Mouse (Mus musculus) limb, embryonic 13.5 days (tissue): ENCODE measurements at regions not wholly inside any gene's neighbourhood (a gene's known extent, or its start where the extent isn't known, plus 50 kb on each side); places are given as distances from the start of the nearest gene placed in this dataset.

Experiments
- ATAC-seq: fragments of 200-750 bp; cut with Nextera tagmentation; 2 replicates; pipeline ENCODE4 v1.8.0; 2017; ENCODE audit warnings: low read depth, moderate number of reproducible peaks, moderate TSS enrichment; ENCODE audit not compliant: low FRiP score
- H3K27ac ChIP-seq: fragments of 300-500 bp; sonication (generic); 2 replicates; pipeline ENCODE4 v1.5.1; 2015; ENCODE audit warnings: inconsistent platforms, mild to moderate bottlenecking, moderate library complexity
- H3K27me3 ChIP-seq: fragments of 300-500 bp; sonication (generic); 2 replicates; pipeline ENCODE4 v1.6.1; 2015; ENCODE audit warnings: mild to moderate bottlenecking, inconsistent platforms
- H3K36me3 ChIP-seq: fragments of 300-500 bp; sonication (generic); 2 replicates; pipeline ENCODE4 v1.6.1; 2015; ENCODE audit warnings: inconsistent platforms, mild to moderate bottlenecking, moderate library complexity
- H3K4me1 ChIP-seq: fragments of 300-500 bp; sonication (generic); 2 replicates; pipeline ENCODE4 v1.6.1; 2015; ENCODE audit warnings: inconsistent platforms
- H3K4me2 ChIP-seq: fragments of 300-500 bp; sonication (generic); replicated peaks from 2 replicates; pipeline ENCODE4 v1.6.1; 2015; ENCODE audit warnings: inconsistent platforms, mild to moderate bottlenecking, moderate library complexity
- H3K4me3 ChIP-seq: fragments of 300-500 bp; sonication (generic); 2 replicates; pipeline ENCODE4 v1.5.1; 2015; ENCODE audit warnings: moderate library complexity, mild to moderate bottlenecking, inconsistent platforms
- H3K9ac ChIP-seq: fragments of 300-500 bp; sonication (generic); 2 replicates; pipeline ENCODE4 v1.6.1; 2015; ENCODE audit warnings: mild to moderate bottlenecking, inconsistent platforms
- H3K9me3 ChIP-seq: fragments of 300-500 bp; sonication (generic); 2 replicates; pipeline ENCODE4 v1.6.1; 2016; ENCODE audit warnings: inconsistent platforms
- WGBS: fragments of 180-500 bp; shearing (Covaris S2); methylation state at CpG from one replicate; pipeline ENCODE4 v1.1.7; 2015; 5-methylcytosine and 5-hydroxymethylcytosine counted together

DNA sequence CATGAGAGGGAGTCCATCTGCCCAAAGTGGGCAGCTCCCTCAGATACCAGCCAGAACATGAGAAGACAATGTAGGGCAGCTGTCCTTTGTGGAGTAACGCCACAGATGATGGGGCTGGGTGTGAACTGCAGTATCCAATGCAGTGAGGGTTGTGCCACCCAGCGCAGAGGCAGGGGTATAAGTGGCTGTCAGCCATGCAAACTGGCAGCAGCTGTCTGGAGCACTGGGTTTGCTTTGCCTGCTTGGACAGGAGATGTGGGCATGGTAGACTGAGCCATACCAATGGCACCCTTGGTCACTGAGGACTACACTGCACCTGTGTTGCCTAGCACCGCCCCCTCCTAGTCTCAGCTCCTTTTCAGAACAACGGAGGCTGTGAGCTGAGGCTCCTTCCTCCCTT is 244.6 kb upstream of the Mgmt start:
- Histone ChIP-seq H3K9me3 (no peaks in the 10 kb centered on the region), H3K36me3 (no peaks in the 10 kb centered on the region), H3K4me1 (no peaks in the 10 kb centered on the region), H3K4me3 (no peak overlapping the region), H3K27me3 (no peaks in the 10 kb centered on the region), H3K27ac (no peak overlapping the region), H3K9ac (no peak overlapping the region), H3K4me2 (no peak overlapping the region)
- WGBS: 82% methylated on average over 4 of the region's 4 CpGs
- no peak for ATAC-seq

DNA sequence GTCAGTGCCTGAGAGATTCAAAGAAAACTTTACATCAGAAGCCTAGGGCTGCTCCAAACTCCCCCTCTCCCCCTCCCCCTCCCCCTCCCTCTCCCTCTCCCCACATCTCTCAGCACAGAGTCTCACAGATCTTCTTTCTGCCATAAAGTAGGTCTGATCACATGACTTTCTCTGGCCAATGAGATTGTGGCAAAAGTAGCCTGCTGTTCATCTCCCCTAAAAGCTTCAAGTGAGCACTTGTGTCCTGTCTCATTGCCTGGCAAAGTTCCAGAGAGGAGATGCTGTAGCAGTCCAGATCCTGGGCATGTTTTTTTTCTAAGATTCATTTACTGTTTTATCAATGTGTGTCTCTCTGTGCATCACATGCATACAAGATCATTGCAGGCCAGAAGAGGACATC is 234.5 kb upstream of the Mgmt start:
- no peaks in the 10 kb centered on the region for H3K9me3 ChIP-seq
- H3K4me2 ChIP-seq: no peak overlapping the region
- no peak for ATAC-seq
- H3K27ac ChIP-seq: no peak overlapping the region
- H3K27me3 ChIP-seq: peaks cover 4% of the 10 kb centered on the region; the same call in 1 of the 2 replicates
- no peaks in the 10 kb centered on the region for H3K36me3 ChIP-seq
- H3K4me3 ChIP-seq: no peak overlapping the region
- H3K4me1 ChIP-seq: peaks cover 13% of the 10 kb centered on the region
- no peak overlapping the region for H3K9ac ChIP-seq

DNA sequence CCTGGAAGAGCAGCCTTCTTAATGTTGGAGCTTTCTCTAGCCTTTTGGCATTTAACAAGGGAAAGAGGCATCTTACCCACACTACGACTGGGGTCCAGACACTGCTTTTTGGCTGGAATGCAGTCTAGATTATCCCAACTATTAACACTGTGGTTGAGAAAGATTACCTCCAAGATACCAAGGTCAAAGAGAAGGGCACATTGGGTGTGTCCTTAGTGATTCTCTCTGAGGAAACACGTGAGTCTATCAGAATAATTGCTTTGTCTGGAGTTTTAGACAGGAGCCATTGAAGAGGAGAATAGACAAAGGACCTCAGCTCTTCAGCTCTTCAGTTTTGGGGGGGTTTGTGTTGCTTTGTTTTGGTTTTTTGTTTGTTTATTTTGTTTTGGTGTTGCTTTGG is 234.0 kb upstream of the Mgmt start:
- no peak overlapping the region for H3K4me2 ChIP-seq
- no peak overlapping the region for H3K27ac ChIP-seq
- no peak overlapping the region for H3K4me3 ChIP-seq
- no peak for ATAC-seq
- 72% methylated on average over 2 of the region's 2 CpGs for WGBS
- peaks cover 13% of the 10 kb centered on the region for H3K4me1 ChIP-seq
- H3K9ac ChIP-seq: no peak overlapping the region
- H3K27me3 ChIP-seq: peaks cover 4% of the 10 kb centered on the region; the same call in 1 of the 2 replicates
- H3K9me3 ChIP-seq: no peaks in the 10 kb centered on the region
- H3K36me3 ChIP-seq: no peaks in the 10 kb centered on the region

DNA sequence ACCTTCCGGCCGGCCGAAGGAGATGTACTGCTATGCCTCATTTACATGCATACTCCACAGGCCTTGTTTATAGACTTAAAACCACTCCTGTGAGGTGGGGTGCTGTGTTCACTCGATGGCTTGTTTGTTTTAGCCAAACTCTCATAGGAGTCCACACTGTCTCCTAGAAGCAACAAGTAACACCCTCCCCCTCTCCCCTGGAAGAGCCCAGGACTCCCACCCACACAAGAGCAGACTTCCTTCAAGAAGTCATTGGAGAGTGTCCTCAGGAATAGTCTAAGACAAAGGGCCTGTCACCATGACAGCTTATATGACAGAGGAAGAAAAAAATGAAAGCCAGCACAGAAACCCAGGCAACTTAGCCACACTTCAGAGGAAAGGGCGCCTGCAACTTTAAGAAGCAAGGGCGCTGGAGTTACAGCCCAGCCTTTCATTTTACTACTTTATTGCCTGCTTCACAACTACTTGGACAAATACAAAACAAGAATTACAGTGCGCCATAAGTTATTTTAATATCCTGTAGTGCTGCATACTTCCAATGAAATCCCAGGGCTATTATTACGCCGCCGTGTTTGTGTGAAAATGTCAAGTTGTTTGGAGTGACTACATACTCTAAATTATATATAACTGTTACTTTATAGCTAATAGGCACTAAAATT is 229.9 kb upstream of the Mgmt start:
- H3K4me1 ChIP-seq: peaks cover 13% of the 10 kb centered on the region
- H3K9me3 ChIP-seq: 0 out of 2 replicates have a peak, but pooled peaks cover 3% of the 10 kb centered on the region
- H3K4me2 ChIP-seq: peak overlapping the region; percentile 11; the same call in 1 of the 2 replicates
- no peak overlapping the region for H3K4me3 ChIP-seq
- peaks cover 35% of the 10 kb centered on the region for H3K27me3 ChIP-seq
- H3K27ac ChIP-seq: peak overlapping the region; percentile 15; the same call in 1 of the 2 replicates
- no peak overlapping the region for H3K9ac ChIP-seq
- H3K36me3 ChIP-seq: no peaks in the 10 kb centered on the region
- WGBS: 40% methylated on average over 10 of the region's 10 CpGs
- no peak for ATAC-seq

DNA sequence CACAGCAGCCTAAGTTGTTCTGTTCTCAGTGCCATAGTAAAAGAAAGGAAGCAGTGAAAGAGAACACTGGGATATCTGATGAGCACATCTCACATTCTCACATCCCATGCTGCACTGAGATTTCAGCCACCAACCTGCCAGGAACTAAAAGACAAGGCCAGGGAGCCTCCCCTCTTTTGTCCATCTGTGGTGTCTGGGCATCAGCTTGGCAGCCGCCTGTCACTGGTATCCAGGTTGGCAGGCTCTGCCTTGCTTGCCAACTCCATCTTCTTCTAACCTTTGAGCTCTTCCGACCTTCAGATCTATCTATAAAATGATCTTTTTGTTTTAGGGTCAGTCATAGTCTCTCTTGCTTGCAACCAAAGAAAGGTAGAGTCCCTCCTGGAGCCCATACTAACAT is 228.5 kb upstream of the Mgmt start:
- H3K36me3 ChIP-seq: no peaks in the 10 kb centered on the region

DNA sequence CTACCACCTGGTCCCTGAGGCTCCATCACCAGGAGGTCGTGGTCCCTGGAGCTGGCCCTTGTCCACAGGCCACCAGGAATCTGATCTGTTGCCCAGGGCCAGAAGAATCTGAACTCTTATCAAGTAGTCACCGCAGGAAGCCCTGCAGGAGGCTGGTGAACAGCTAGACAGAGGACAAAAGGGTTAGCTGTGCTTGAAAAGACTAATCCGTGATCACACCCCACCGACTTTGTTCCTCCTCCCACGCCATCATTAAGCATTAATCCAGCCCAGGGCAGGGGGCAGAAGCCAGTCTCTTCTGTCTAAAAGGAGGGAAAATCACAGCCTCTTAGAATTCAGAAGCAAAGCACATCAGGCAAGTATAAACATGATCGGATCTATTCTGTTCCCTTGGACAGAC is 227.7 kb upstream of the Mgmt start:
- WGBS: 25% methylated on average over 6 of the region's 6 CpGs
- H3K27ac ChIP-seq: no peak overlapping the region
- peaks cover 13% of the 10 kb centered on the region for H3K4me1 ChIP-seq
- peaks cover 52% of the 10 kb centered on the region for H3K27me3 ChIP-seq
- no peak overlapping the region for H3K9ac ChIP-seq
- ATAC-seq: no peak
- no peaks in the 10 kb centered on the region for H3K36me3 ChIP-seq
- no peak overlapping the region for H3K4me2 ChIP-seq
- H3K9me3 ChIP-seq: 0 out of 2 replicates have a peak, but pooled peaks cover 3% of the 10 kb centered on the region
- H3K4me3 ChIP-seq: no peak overlapping the region

More for the DNA sequence above, 228.5 kb upstream of the Mgmt start:
- Histone ChIP-seq H3K4me1 (peaks cover 13% of the 10 kb centered on the region), H3K4me3 (no peak overlapping the region), H3K27me3 (peaks cover 46% of the 10 kb centered on the region), H3K9me3 (0 out of 2 replicates have a peak, but pooled peaks cover 3% of the 10 kb centered on the region), H3K4me2 (no peak overlapping the region), H3K9ac (no peak overlapping the region), H3K27ac (no peak overlapping the region)
- ATAC-seq: no peak
- 92% methylated on average over 2 of the region's 2 CpGs for WGBS

DNA sequence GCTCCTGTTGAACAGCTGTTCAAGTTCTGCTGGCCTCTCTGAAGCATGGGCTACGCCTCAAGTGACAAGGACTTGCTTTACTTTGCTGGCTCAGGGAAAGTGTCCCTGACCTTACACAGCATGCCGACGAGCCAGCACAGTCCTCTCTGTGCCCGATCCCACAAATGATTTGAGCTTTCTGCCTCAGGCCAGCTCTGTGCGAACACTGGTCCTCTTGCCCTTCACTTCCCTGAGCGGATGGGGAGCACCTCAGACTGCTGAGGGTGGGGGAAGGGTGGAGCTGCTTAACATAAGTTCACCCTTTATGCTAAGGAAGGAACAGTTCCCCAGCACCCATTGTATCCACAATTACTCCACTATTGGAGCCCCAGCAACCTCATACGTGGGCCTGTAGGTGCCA is 223.7 kb upstream of the Mgmt start:
- Histone ChIP-seq H3K27me3 (peaks cover 78% of the 10 kb centered on the region), H3K4me3 (no peak overlapping the region), H3K4me1 (peaks cover 14% of the 10 kb centered on the region), H3K9ac (no peak overlapping the region), H3K4me2 (no peak overlapping the region), H3K36me3 (no peaks in the 10 kb centered on the region), H3K9me3 (0 out of 2 replicates have a peak, but pooled peaks cover under 1% of the 10 kb centered on the region), H3K27ac (no peak overlapping the region)
- 63% methylated on average over 7 of the region's 7 CpGs for WGBS
- ATAC-seq: no peak

DNA sequence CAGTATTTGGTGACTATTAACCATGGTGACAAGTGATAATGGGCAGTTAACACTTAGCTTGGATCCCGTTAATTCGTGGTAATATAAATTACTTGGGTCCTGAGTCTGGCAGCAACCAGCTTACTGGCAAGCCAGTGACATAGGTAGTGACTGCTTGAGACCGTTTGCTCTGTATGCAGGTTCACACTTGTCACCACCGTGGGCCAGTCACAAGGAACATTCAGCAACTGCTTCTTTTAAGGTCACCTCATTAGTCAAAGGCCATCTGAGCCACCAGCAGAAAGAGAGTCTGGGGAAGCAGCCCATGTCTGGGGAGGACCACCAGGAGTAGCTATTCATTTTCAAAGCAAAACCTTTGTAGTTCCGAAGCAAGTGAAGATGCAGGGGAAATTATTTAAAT is 220.3 kb upstream of the Mgmt start:
- ATAC-seq: no peak
- WGBS: 14% methylated on average over 5 of the region's 5 CpGs
- no peak overlapping the region for H3K27ac ChIP-seq

DNA sequence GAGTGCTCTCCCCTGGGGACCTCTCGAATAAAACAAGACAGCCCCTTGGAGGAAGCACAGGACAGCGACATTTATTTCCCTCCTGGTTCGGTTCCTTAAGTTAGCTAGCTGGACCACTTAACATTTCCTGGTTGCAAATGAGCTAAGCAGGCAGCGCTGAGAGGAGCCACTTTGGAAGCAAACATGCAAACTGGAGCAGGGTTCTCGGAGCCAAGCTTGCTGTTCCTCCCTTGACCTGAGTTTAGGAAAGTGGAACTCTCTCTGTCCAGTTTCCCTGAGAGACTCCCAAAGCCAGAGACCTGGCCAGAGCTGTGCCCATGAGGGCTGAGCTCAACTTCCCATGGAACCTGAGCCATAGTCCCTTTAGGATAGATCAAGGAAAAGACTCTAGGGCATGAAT is 219.4 kb upstream of the Mgmt start:
- H3K9ac ChIP-seq: no peak overlapping the region
- no peaks in the 10 kb centered on the region for H3K36me3 ChIP-seq
- H3K4me3 ChIP-seq: no peak overlapping the region
- no peak for ATAC-seq
- no peak overlapping the region for H3K27ac ChIP-seq
- H3K9me3 ChIP-seq: no peaks in the 10 kb centered on the region
- peaks cover 66% of the 10 kb centered on the region for H3K27me3 ChIP-seq
- no peak overlapping the region for H3K4me2 ChIP-seq
- H3K4me1 ChIP-seq: peaks cover 34% of the 10 kb centered on the region
- WGBS: 33% methylated on average over 5 of the region's 5 CpGs

More for the DNA sequence above, 220.3 kb upstream of the Mgmt start:
- H3K36me3 ChIP-seq: no peaks in the 10 kb centered on the region
- peaks cover 69% of the 10 kb centered on the region for H3K27me3 ChIP-seq
- no peak overlapping the region for H3K4me3 ChIP-seq
- no peaks in the 10 kb centered on the region for H3K9me3 ChIP-seq
- H3K4me2 ChIP-seq: no peak overlapping the region
- peaks cover 29% of the 10 kb centered on the region for H3K4me1 ChIP-seq
- H3K9ac ChIP-seq: no peak overlapping the region

DNA sequence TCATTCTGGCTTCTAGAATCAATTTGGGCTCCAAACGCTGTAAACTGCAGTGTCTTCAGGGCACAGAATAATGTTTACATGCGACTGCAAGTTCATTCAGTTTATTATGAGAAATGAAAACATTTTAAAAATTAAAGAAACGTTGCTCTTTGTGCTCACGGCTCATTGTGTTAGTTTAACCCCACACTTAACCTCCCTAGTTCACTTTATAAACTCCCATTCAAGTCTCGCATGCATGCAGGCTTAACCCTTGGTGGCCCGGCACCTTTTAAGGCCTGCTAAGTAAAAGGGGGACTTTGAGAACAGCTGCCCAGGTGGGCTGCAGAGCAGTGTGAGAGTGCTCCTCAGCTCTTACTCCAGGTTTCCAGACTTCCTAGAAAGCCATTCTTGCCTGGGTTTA is 218.3 kb upstream of the Mgmt start:
- Histone ChIP-seq H3K4me3 (no peak overlapping the region), H3K4me1 (peaks cover 34% of the 10 kb centered on the region), H3K36me3 (no peaks in the 10 kb centered on the region), H3K9ac (no peak overlapping the region), H3K27me3 (peaks cover 60% of the 10 kb centered on the region), H3K9me3 (no peaks in the 10 kb centered on the region), H3K4me2 (peak overlapping the region; percentile 21), H3K27ac (no peak overlapping the region)
- ATAC-seq: no peak
- WGBS: 25% methylated on average over 6 of the region's 6 CpGs

DNA sequence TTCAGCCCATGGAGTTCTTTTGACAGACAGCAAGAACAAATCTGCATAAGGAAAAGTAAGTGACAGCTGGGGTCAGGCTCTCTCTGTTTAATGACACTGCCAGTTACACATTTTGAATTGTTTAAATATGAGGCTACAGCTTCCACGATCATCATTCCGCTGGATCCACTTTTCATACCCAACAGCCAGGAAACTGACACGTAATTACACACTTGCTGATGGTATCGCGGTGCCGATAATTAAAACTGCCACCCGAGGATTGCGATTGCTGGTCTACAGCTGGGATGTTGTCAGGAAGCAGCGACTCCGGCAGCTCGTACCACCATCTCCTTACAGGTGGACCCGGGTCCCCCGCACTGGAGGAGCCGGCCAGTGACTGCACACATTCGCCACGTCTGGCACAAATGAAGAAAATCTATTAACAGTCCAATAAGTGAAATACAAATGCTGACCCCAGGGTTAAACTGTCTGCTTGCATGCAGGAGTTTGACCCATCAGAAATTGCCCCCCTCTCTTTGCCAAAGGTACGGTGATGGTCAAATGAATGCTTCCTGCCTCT is 217.3 kb upstream of the Mgmt start:
- no peak for ATAC-seq
- Histone ChIP-seq H3K27me3 (peaks cover 53% of the 10 kb centered on the region), H3K9ac (no peak overlapping the region), H3K27ac (no peak overlapping the region), H3K4me2 (no peak overlapping the region), H3K36me3 (no peaks in the 10 kb centered on the region), H3K9me3 (no peaks in the 10 kb centered on the region), H3K4me1 (peaks cover 34% of the 10 kb centered on the region), H3K4me3 (no peak overlapping the region)
- WGBS: 75% methylated on average over 17 of the region's 17 CpGs

DNA sequence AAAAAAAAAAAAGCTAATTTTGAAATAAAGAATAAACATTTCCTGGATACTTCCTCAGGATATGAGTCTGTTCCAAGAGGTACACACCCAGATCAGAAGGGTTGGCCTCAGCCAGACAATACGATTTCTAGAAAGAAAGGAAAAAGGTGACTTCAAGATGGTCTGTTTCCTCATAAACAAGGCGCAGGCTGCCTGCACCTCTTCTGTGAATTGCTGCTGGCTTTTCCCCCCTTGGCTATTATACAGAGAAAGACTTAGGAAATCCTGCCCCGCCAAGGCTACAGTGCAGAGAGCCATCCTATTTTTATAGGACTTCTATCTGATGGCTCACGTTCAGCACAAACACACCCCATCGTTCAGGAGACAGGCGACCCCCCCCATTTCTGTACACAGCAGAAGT is 204.8 kb upstream of the Mgmt start:
- H3K27me3 ChIP-seq: peaks cover 22% of the 10 kb centered on the region
- H3K4me1 ChIP-seq: peaks cover 31% of the 10 kb centered on the region
- peak overlapping the region; percentile 46 for H3K4me2 ChIP-seq
- no peaks in the 10 kb centered on the region for H3K9me3 ChIP-seq
- no peak overlapping the region for H3K27ac ChIP-seq
- no peaks in the 10 kb centered on the region for H3K36me3 ChIP-seq
- H3K4me3 ChIP-seq: no peak overlapping the region
- no peak for ATAC-seq
- WGBS: 26% methylated on average over 6 of the region's 6 CpGs
- H3K9ac ChIP-seq: 0 out of 2 replicates have a peak overlapping the region, but pooled peaks have one; percentile 19

DNA sequence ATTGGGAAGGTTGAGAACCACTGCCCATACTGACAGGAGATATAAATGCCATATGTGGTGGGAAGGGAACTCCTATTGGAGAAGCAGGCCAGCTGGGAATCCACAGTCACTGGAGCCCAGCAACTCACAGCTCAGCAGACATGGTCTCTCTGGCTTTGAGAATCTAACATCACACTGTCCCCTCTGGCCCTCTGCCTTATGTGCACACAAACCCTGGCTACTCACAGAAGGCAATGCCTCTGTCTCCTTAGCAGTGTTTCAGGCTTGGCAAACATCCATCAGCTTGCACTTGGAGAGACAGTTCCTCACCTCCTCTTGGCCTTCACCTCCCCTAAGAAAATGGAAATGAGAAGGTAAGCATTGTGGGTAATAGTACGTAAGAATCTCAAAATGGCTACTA is 188.2 kb upstream of the Mgmt start:
- H3K27me3 ChIP-seq: no peaks in the 10 kb centered on the region
- no peak overlapping the region for H3K4me3 ChIP-seq
- H3K36me3 ChIP-seq: no peaks in the 10 kb centered on the region
- H3K9ac ChIP-seq: no peak overlapping the region
- WGBS: 94% methylated on average over 1 of the region's 1 CpGs
- ATAC-seq: no peak
- no peaks in the 10 kb centered on the region for H3K9me3 ChIP-seq
- no peak overlapping the region for H3K4me2 ChIP-seq
- no peak overlapping the region; the same call in 1 of the 2 replicates for H3K27ac ChIP-seq
- H3K4me1 ChIP-seq: peaks cover 12% of the 10 kb centered on the region
